Mouse (Mus musculus) G1E (cell line): ENCODE results near the gene Dusp8.
"Not testable (repeated sequence)": the region's sequence is repeated elsewhere in the genome, so short reads cannot be mapped to it uniquely, and the experiment has no call there.

Source experiments
- CTCF ChIP-seq: IDR thresholded peaks from 2 replicates; pipeline ENCODE4 v1.5.1; 2012; ENCODE audit warnings: low read depth, low read length, inconsistent platforms, mixed read lengths
- POLR2AphosphoS5 ChIP-seq: IDR thresholded peaks from 2 replicates; pipeline ENCODE4 v1.6.1; 2012; ENCODE audit warnings: low read depth, low read length, inconsistent platforms; ENCODE audit not compliant: insufficient replicate concordance

DNA sequence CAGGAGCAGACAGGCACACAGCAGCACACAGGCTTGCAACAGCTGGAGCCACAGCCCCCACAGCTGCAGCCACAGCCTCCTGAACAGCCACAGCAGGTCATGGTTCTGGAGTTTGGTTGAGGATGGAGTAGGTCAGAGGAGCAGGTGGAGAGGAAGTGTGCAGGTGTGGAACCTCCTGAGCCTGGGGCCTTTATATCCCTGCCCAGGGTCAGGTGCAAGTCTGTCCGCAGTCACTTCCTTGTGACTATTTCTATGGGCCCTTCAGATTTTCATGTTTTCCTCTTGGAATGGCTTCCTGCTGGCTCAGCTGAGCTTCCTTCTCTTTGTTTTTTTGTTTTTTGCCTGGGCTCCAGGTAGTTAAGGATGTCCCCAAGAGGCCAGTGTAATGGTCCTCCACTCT is 25.0 kb upstream of the Dusp8 start, which contains the start of gene Gm45618:
- TF ChIP-seq POLR2AphosphoS5, CTCF: not testable (repeated sequence)
